Comparison of ENCODE assay signal across 8 mouse cellular contexts in genomic region chr8:95429945-95430344, GRCm38 (mm10). TPM values are rescaled to one million over a fixed set of nuclear protein-coding genes. Genes with fewer than 3 reads are reported as not detected.
DNase-seq lines count a peak whose midpoint lies in the region; ATAC-seq and TF ChIP-seq lines count a peak whose summit lies in the region.

No protein-coding gene starts in this region.

- DNase-seq in right cerebral cortex, adult 18-20 months, result peak; percentile 31
- no peak for DNase-seq in right cerebral cortex, postnatal 36 days (ENCODE audit: low spot score in 2 of 2)
- DNase-seq in lung, postnatal 0 days (ENCODE audit: low spot score), result peak; percentile 83
- DNase-seq in right cerebral cortex, postnatal 14 days, result peak; percentile 22
- no peak for DNase-seq in spleen, adult 12 weeks (ENCODE audit: low spot score)

- no peak for TF ChIP-seq EP300 in lung, postnatal 0 days (IDR thresholded peaks at IDR 0.05)

- H3K27ac ChIP-seq in embryonic facial prominence, embryonic 13.5 days, result peak overlapping the region; percentile 66
- peak overlapping the region; percentile 100 for H3K27ac ChIP-seq in heart, embryonic 13.5 days (replicated peaks)
- H3K27ac ChIP-seq in kidney, embryonic 15.5 days, result peak overlapping the region; percentile 91
- peak overlapping the region; percentile 64 for H3K27ac ChIP-seq in lung, postnatal 0 days (ENCODE audit: low read length)

- H3K9me3 ChIP-seq in embryonic facial prominence, embryonic 13.5 days, result no peaks in the 10 kb centered on the region
- H3K9me3 ChIP-seq in heart, embryonic 13.5 days, result no peaks in the 10 kb centered on the region
- no peaks in the 10 kb centered on the region for H3K9me3 ChIP-seq in kidney, embryonic 15.5 days (replicated peaks)
- H3K9me3 ChIP-seq in lung, postnatal 0 days (ENCODE audit: low read length), result no peaks in the 10 kb centered on the region

- peaks cover 69% of the 10 kb centered on the region for H3K4me1 ChIP-seq in embryonic facial prominence, embryonic 13.5 days
- peaks cover 87% of the 10 kb centered on the region for H3K4me1 ChIP-seq in heart, embryonic 13.5 days
- peaks cover 72% of the 10 kb centered on the region for H3K4me1 ChIP-seq in kidney, embryonic 15.5 days
- H3K4me1 ChIP-seq in lung, postnatal 0 days (ENCODE audit: insufficient read depth, low read depth, low read length), result peaks cover 26% of the 10 kb centered on the region; the same call in 1 of the 2 replicates

- peak overlapping the region; percentile 2; the same call in 1 of the 2 replicates for H3K4me3 ChIP-seq in embryonic facial prominence, embryonic 13.5 days
- H3K4me3 ChIP-seq in heart, embryonic 13.5 days, result peak overlapping the region; percentile 25; the same call in 1 of the 2 replicates
- H3K4me3 ChIP-seq in kidney, embryonic 15.5 days (replicated peaks), result no peak overlapping the region; the same call in 1 of the 2 replicates
- no peak overlapping the region for H3K4me3 ChIP-seq in lung, postnatal 0 days (ENCODE audit: low read depth, low read length)

- peak; percentile 74 for TF ChIP-seq CTCF in lung, postnatal 0 days (IDR thresholded peaks at IDR 0.05)

- WGBS in embryonic facial prominence, embryonic 13.5 days, result 19% methylated on average over 3 of the region's 3 CpGs
- 10% methylated on average over 3 of the region's 3 CpGs for WGBS in heart, embryonic 13.5 days
- WGBS in kidney, embryonic 15.5 days, result 19% methylated on average over 3 of the region's 3 CpGs
- WGBS in lung, postnatal 0 days, result 23% methylated on average over 3 of the region's 3 CpGs

- peak overlapping the region; percentile 51; the same call in 1 of the 2 replicates for H3K9ac ChIP-seq in embryonic facial prominence, embryonic 13.5 days
- peak overlapping the region; percentile 78 for H3K9ac ChIP-seq in heart, embryonic 13.5 days
- H3K9ac ChIP-seq in kidney, embryonic 15.5 days, result no peak overlapping the region
- no peak overlapping the region for H3K9ac ChIP-seq in lung, postnatal 0 days (replicated peaks; ENCODE audit: low read depth)

- H3K36me3 ChIP-seq in embryonic facial prominence, embryonic 13.5 days, result no peaks in the 10 kb centered on the region
- H3K36me3 ChIP-seq in heart, embryonic 13.5 days, result no peaks in the 10 kb centered on the region
- no peaks in the 10 kb centered on the region for H3K36me3 ChIP-seq in kidney, embryonic 15.5 days
- H3K36me3 ChIP-seq in lung, postnatal 0 days (ENCODE audit: insufficient read depth, low read length), result no peaks in the 10 kb centered on the region

- H3K27me3 ChIP-seq in embryonic facial prominence, embryonic 13.5 days, result no peaks in the 10 kb centered on the region
- H3K27me3 ChIP-seq in heart, embryonic 13.5 days (replicated peaks), result no peaks in the 10 kb centered on the region
- no peaks in the 10 kb centered on the region for H3K27me3 ChIP-seq in kidney, embryonic 15.5 days
- no peaks in the 10 kb centered on the region for H3K27me3 ChIP-seq in lung, postnatal 0 days (replicated peaks; ENCODE audit: insufficient read depth, low read length)

- no peak for ATAC-seq in embryonic facial prominence, embryonic 13.5 days (ENCODE audit: insufficient number of reproducible peaks, insufficient read depth, low FRiP score, low TSS enrichment, low read depth)
- ATAC-seq in heart, embryonic 13.5 days (ENCODE audit: extremely low read depth, insufficient number of reproducible peaks, low FRiP score, low TSS enrichment), result 0 out of 2 replicates have a peak, but pooled peaks have one; percentile 1
- 0 out of 2 replicates have a peak, but pooled peaks have one; percentile 4 for ATAC-seq in kidney, embryonic 15.5 days (replicated peaks; ENCODE audit: low FRiP score)
- peak; percentile 22 for ATAC-seq in lung, postnatal 0 days

- H3K4me2 ChIP-seq in embryonic facial prominence, embryonic 13.5 days, result peak overlapping the region; percentile 40
- H3K4me2 ChIP-seq in heart, embryonic 13.5 days, result peak overlapping the region; percentile 59
- peak overlapping the region; percentile 41; the same call in 1 of the 2 replicates for H3K4me2 ChIP-seq in kidney, embryonic 15.5 days
- 0 out of 2 replicates have a peak overlapping the region, but pooled peaks have one; percentile 4 for H3K4me2 ChIP-seq in lung, postnatal 0 days (replicated peaks; ENCODE audit: low read depth, low read length)

RNA-seq across cellular contexts. Expression of gene Cfap20, which starts 4.7 kb away (rescaled TPM):
- polyA plus RNA-seq in embryonic facial prominence, embryonic 13.5 days (2015; fragmentation: Nextera tagmentation; extraction: Ambion mirVana), result 156 and 166 TPM in 2 replicates
- polyA plus RNA-seq in heart, embryonic 13.5 days (2015; fragmentation: Nextera tagmentation; extraction: Ambion mirVana), result 151 and 167 TPM in 2 replicates
- polyA plus RNA-seq in kidney, embryonic 15.5 days (2015; fragmentation: Nextera tagmentation; extraction: Ambion mirVana), result 138 and 139 TPM in 2 replicates
- polyA plus RNA-seq in lung, postnatal 0 days (2015; fragmentation: Nextera tagmentation; extraction: Ambion mirVana), result 126 and 138 TPM in 2 replicates

RNA-seq across cellular contexts. Expression of gene Csnk2a2, which starts 59.9 kb away (rescaled TPM):
- polyA plus RNA-seq in embryonic facial prominence, embryonic 13.5 days (2015; fragmentation: Nextera tagmentation; extraction: Ambion mirVana), result 13.5 and 14.6 TPM in 2 replicates
- 7.1 TPM in 2 replicates for polyA plus RNA-seq in heart, embryonic 13.5 days (2015; fragmentation: Nextera tagmentation; extraction: Ambion mirVana)
- 9.0 and 10.5 TPM in 2 replicates for polyA plus RNA-seq in kidney, embryonic 15.5 days (2015; fragmentation: Nextera tagmentation; extraction: Ambion mirVana)
- polyA plus RNA-seq in lung, postnatal 0 days (2015; fragmentation: Nextera tagmentation; extraction: Ambion mirVana), result 8.3 and 9.8 TPM in 2 replicates

Comparison
In these comparisons a context has a peak if more than half of its experiments do, and no peak if none do; other contexts are left out.
1. DNase-seq: peak in right cerebral cortex, adult 18-20 months (single experiment), lung, postnatal 0 days (single experiment) and right cerebral cortex, postnatal 14 days (single experiment); none in right cerebral cortex, postnatal 36 days (0 of 2) and spleen, adult 12 weeks (single experiment).
2. H3K4me2 ChIP-seq: peak in every context shown above with its lines; median percentile 59 in heart, embryonic 13.5 days; 41 in kidney, embryonic 15.5 days; 40 in embryonic facial prominence, embryonic 13.5 days; 4 in lung, postnatal 0 days.
3. H3K4me3 ChIP-seq: peak in embryonic facial prominence, embryonic 13.5 days (single experiment) and heart, embryonic 13.5 days (single experiment); none in kidney, embryonic 15.5 days (single experiment) and lung, postnatal 0 days (single experiment).
4. H3K9ac ChIP-seq: peak in embryonic facial prominence, embryonic 13.5 days (single experiment) and heart, embryonic 13.5 days (single experiment); none in kidney, embryonic 15.5 days (single experiment) and lung, postnatal 0 days (single experiment).
5. Peak in every context shown above with its lines, with median percentiles within 50 percentile points of each other: H3K27ac ChIP-seq.